Mouse (Mus musculus): Measurements from ENCODE around the gene Fos. TPM values are rescaled to one million over a fixed set of nuclear protein-coding genes. Genes with fewer than 3 reads are reported as not detected.

Gene Fos
- total RNA-seq, 1 experiment: 10.3 TPM

DNA sequence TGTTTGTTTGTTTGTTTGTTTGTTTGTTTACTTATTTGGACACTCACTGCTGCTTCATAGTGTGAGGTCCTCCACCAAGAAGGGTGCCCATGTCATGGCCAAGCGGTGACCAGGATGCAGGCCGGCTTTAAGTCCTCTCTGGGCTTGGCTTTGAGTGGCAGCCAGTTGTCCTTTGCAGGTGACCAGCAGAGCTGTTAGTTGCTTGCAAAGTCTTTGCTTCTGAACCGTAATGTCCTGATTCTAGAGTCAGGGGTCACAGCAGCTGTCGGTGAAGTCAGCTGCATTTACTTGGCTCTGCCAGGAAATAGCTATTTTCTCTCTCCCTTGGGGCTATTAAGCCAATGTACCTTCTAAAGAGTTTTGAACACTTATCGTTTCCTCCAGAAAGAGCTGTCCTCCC, 41.3 kb downstream of the Fos start:
- Histone ChIP-seq H3K9me3 (ENCODE audit: control insufficient read depth, insufficient read depth, low read depth, low read length) (no peaks in the 10 kb centered on the region), H3K27ac (ENCODE audit: insufficient read depth, low read depth, low read length, poor library complexity, severe bottlenecking) (no peak overlapping the region), H3K9ac (ENCODE audit: insufficient read depth, low read depth, low read length, poor library complexity, severe bottlenecking) (no peak overlapping the region), H3K4me1 (ENCODE audit: control insufficient read depth in 2 of 2, insufficient read depth in 2 of 2, low read length in 2 of 2, poor library complexity in 1 of 2) (peaks cover 0 to 2% of the 10 kb centered on the region in 2 experiments; a peak in 1 of 4 replicates), H3K36me3 (ENCODE audit: control insufficient read depth, insufficient read depth, low read length, poor library complexity, severe bottlenecking) (no peaks in the 10 kb centered on the region), H3K4me3 (ENCODE audit: insufficient read depth in 1 of 2, low read depth in 1 of 2, low read length in 2 of 2, poor library complexity in 1 of 2, severe bottlenecking in 1 of 2) (no peak overlapping the region)
- in situ Hi-C loops (cut with MboI; ENCODE audit: low sequenced_read_pairs in 2 of 2, unreplicated experiment in 2 of 2): loop anchor here in 1 of 2 experiments (25.0 kb wide), 1 partner anchor 147 kb away; no protein-coding TSS in a partner anchor
- TF ChIP-seq ZC3H11A (IDR thresholded peaks at IDR 0.05; ENCODE audit: borderline replicate concordance, low read depth, low read length) (no peak), CHD2 (IDR thresholded peaks at IDR 0.05; ENCODE audit: low read depth, low read length) (no peak), ZNF384 (IDR thresholded peaks at IDR 0.05; ENCODE audit: low read depth, low read length) (no peak), HCFC1 (IDR thresholded peaks at IDR 0.05; ENCODE audit: borderline replicate concordance, insufficient read depth, low read length) (no peak), MAFK (IDR thresholded peaks at IDR 0.05; ENCODE audit: insufficient read depth, low read depth, low read length) (no peak)
- no peak for DNase-seq (ENCODE audit: low read depth, low spot score)

GRCm38 (mm10) chr12:85515865-85516264, 42.2 kb downstream of the Fos start:
- TF ChIP-seq CHD2 (IDR thresholded peaks at IDR 0.05; ENCODE audit: low read depth, low read length) (no peak), HCFC1 (IDR thresholded peaks at IDR 0.05; ENCODE audit: borderline replicate concordance, insufficient read depth, low read length) (no peak), ZC3H11A (IDR thresholded peaks at IDR 0.05; ENCODE audit: borderline replicate concordance, low read depth, low read length) (no peak), ZNF384 (IDR thresholded peaks at IDR 0.05; ENCODE audit: low read depth, low read length) (no peak), MAFK (IDR thresholded peaks at IDR 0.05; ENCODE audit: insufficient read depth, low read depth, low read length) (no peak)
- in situ Hi-C loops (cut with MboI; ENCODE audit: low sequenced_read_pairs in 2 of 2, unreplicated experiment in 2 of 2): loop anchor here in 1 of 2 experiments (25.0 kb wide), 1 partner anchor 146 kb away; no protein-coding TSS in a partner anchor
- DNase-seq (ENCODE audit: low read depth, low spot score): no peak

GRCm38 (mm10) chr12:85517339-85517738, 43.6 kb downstream of the Fos start:
- no peak for DNase-seq (ENCODE audit: low read depth, low spot score)
- H3K36me3 ChIP-seq (ENCODE audit: control insufficient read depth, insufficient read depth, low read length, poor library complexity, severe bottlenecking): no peaks in the 10 kb centered on the region
- H3K9ac ChIP-seq (ENCODE audit: insufficient read depth, low read depth, low read length, poor library complexity, severe bottlenecking): no peak overlapping the region
- peaks cover 0 to 2% of the 10 kb centered on the region in 2 experiments; a peak in 1 of 4 replicates for H3K4me1 ChIP-seq (ENCODE audit: control insufficient read depth in 2 of 2, insufficient read depth in 2 of 2, low read length in 2 of 2, poor library complexity in 1 of 2)
- in situ Hi-C loops (cut with MboI; ENCODE audit: low sequenced_read_pairs in 2 of 2, unreplicated experiment in 2 of 2): loop anchor here in 1 of 2 experiments (25.0 kb wide), 1 partner anchor 145 kb away; no protein-coding TSS in a partner anchor
- H3K4me3 ChIP-seq (ENCODE audit: insufficient read depth in 1 of 2, low read depth in 1 of 2, low read length in 2 of 2, poor library complexity in 1 of 2, severe bottlenecking in 1 of 2): no peak overlapping the region
- TF ChIP-seq CHD2 (IDR thresholded peaks at IDR 0.05; ENCODE audit: low read depth, low read length) (no peak), ZNF384 (IDR thresholded peaks at IDR 0.05; ENCODE audit: low read depth, low read length) (no peak), MAFK (IDR thresholded peaks at IDR 0.05; ENCODE audit: insufficient read depth, low read depth, low read length) (no peak), HCFC1 (IDR thresholded peaks at IDR 0.05; ENCODE audit: borderline replicate concordance, insufficient read depth, low read length) (no peak), ZC3H11A (IDR thresholded peaks at IDR 0.05; ENCODE audit: borderline replicate concordance, low read depth, low read length) (no peak)
- no peak overlapping the region for H3K27ac ChIP-seq (ENCODE audit: insufficient read depth, low read depth, low read length, poor library complexity, severe bottlenecking)
- H3K9me3 ChIP-seq (ENCODE audit: control insufficient read depth, insufficient read depth, low read depth, low read length): no peaks in the 10 kb centered on the region

More at GRCm38 (mm10) chr12:85515865-85516264, 42.2 kb downstream of the Fos start:
- no peaks in the 10 kb centered on the region for H3K36me3 ChIP-seq (ENCODE audit: control insufficient read depth, insufficient read depth, low read length, poor library complexity, severe bottlenecking)
- no peak overlapping the region for H3K27ac ChIP-seq (ENCODE audit: insufficient read depth, low read depth, low read length, poor library complexity, severe bottlenecking)
- H3K9me3 ChIP-seq (ENCODE audit: control insufficient read depth, insufficient read depth, low read depth, low read length): no peaks in the 10 kb centered on the region
- peaks cover 0 to 2% of the 10 kb centered on the region in 2 experiments; a peak in 1 of 4 replicates for H3K4me1 ChIP-seq (ENCODE audit: control insufficient read depth in 2 of 2, insufficient read depth in 2 of 2, low read length in 2 of 2, poor library complexity in 1 of 2)
- H3K4me3 ChIP-seq (ENCODE audit: insufficient read depth in 1 of 2, low read depth in 1 of 2, low read length in 2 of 2, poor library complexity in 1 of 2, severe bottlenecking in 1 of 2): no peak overlapping the region
- no peak overlapping the region for H3K9ac ChIP-seq (ENCODE audit: insufficient read depth, low read depth, low read length, poor library complexity, severe bottlenecking)

DNA sequence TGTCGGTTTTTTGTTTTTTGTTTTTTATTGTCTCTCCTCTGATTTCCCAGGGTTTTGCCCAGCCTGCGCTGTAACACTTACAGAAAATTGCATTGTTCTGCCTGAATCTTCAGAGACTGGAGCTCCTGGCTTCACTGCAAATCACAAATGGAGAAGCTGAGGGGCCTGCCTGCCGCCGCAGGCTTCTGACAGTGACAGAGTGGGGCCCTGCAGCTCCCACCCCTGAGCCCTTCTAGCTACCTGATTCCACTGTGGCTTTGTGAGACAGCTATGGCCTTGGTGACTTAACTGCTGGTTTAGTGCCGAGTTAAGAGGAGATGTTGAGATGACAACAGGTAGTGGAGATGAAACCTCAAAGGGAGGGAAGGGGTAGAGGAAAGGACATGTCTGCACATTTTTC, 44.3 kb downstream of the Fos start:
- TF ChIP-seq CHD2 (IDR thresholded peaks at IDR 0.05; ENCODE audit: low read depth, low read length) (no peak), ZC3H11A (IDR thresholded peaks at IDR 0.05; ENCODE audit: borderline replicate concordance, low read depth, low read length) (no peak), ZNF384 (IDR thresholded peaks at IDR 0.05; ENCODE audit: low read depth, low read length) (no peak), HCFC1 (IDR thresholded peaks at IDR 0.05; ENCODE audit: borderline replicate concordance, insufficient read depth, low read length) (no peak), MAFK (IDR thresholded peaks at IDR 0.05; ENCODE audit: insufficient read depth, low read depth, low read length) (no peak)
- H3K4me1 ChIP-seq (ENCODE audit: control insufficient read depth in 2 of 2, insufficient read depth in 2 of 2, low read length in 2 of 2, poor library complexity in 1 of 2): no peaks in the 10 kb centered on the region; a peak in 1 of 4 replicates
- in situ Hi-C loops (cut with MboI; ENCODE audit: low sequenced_read_pairs in 2 of 2, unreplicated experiment in 2 of 2): loop anchor here in 1 of 2 experiments (25.0 kb wide), 1 partner anchor 144 kb away; no protein-coding TSS in a partner anchor
- H3K36me3 ChIP-seq (ENCODE audit: control insufficient read depth, insufficient read depth, low read length, poor library complexity, severe bottlenecking): no peaks in the 10 kb centered on the region
- no peak for DNase-seq (ENCODE audit: low read depth, low spot score)
- no peak overlapping the region for H3K9ac ChIP-seq (ENCODE audit: insufficient read depth, low read depth, low read length, poor library complexity, severe bottlenecking)
- no peaks in the 10 kb centered on the region for H3K9me3 ChIP-seq (ENCODE audit: control insufficient read depth, insufficient read depth, low read depth, low read length)
- H3K4me3 ChIP-seq (ENCODE audit: insufficient read depth in 1 of 2, low read depth in 1 of 2, low read length in 2 of 2, poor library complexity in 1 of 2, severe bottlenecking in 1 of 2): no peak overlapping the region
- H3K27ac ChIP-seq (ENCODE audit: insufficient read depth, low read depth, low read length, poor library complexity, severe bottlenecking): no peak overlapping the region

Measured in ES-E14 (cell line).